Mouse (Mus musculus): Measurements from ENCODE around the gene Gm16506.
"Not testable (repeated sequence)": the region's sequence is repeated elsewhere in the genome, so short reads cannot be mapped to it uniquely, and the experiment has no call there.

Gm16506 gene

DNA sequence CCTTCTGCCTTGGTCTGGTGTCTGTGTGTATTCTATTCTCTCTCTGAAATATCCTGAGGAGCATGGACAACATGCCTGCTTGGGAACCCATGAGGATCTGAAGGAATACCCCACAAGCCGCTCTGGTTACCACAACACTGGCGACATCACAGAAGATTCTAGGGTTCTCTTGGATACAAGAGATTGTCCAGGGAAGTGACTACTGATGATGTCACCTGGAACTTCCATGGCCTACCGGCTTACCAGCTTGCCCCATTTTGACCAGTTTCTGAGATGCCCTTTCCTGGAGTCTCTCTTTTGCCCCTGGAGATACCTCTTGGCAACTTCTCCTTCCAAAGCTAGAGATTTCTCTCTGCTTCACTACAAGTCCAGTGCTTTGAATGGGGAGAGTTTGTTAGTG lies at the start of gene Gm16506:
TSS of gene Gm16506 (minus strand) at position 101 of the 400 bp plus-strand sequence.
- not testable (repeated sequence) for DNase-seq (ENCODE audit: low spot score)

DNA sequence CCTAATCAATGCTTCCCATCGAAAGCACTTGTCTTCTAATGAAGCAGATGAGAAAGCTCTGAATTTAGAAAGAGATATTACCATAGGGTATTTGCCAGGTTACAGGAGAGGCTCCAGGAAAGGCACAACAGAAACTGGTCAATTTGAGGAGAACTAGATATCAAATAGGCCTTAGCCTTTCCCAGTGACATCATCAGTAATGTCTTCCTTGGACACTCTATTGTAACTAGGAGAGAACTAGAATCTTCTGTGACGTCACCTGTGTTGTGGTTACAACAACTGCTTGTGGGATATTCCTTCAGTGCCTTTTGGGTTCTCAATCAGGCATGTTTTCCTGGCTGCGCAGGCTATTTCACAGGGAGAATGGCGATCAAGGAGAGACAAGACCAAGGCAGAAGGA lies 20.3 kb upstream of the Gm16506 start, which contains the start of gene Gm6526:
TSS of gene Gm6526 (plus strand) at position 301 of the 400 bp plus-strand sequence.
- DNase-seq (ENCODE audit: low spot score) = not testable (repeated sequence)

DNA sequence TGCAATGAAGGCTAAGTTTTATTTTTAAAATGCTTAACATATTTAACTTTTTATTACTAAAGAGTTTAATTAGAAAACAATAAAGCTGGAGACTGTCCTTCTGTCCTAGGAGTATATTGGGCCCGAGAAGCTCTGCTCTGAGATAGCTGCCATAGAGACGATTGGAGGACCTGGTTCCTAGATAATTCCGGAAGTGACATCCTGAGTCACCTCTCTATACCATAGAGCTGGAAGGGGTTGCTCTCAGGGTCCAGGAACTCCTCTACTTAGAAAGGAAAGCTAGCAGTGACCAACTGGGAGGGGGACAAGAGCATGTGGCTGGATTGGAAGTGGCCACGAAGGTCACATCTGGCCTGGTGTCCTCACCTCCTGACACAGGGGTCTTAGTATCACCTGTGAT lies 29.7 kb downstream of the Gm16506 start, which contains the start of gene Gm7324:
TSS of gene Gm7324 (plus strand) at position 208 of the 400 bp plus-strand sequence.
- DNase-seq (ENCODE audit: low spot score) = not testable (repeated sequence)

DNA sequence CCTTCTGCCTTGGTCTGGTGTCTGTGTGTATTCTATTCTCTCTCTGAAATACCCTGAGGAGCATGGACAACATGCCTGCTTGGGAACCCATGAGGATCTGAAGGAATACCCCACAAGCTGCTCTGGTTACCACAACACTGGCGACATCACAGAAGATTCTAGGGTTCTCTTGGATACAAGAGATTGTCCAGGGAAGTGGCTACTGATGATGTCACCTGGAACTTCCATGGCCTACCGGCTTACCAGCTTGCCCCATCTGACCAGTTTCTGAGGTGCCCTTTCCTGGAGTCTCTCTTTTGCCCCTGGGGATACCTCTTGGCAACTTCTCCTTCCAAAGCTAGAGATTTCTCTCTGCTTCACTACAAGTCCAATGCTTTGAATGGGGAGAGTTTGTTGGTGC lies 50.2 kb downstream of the Gm16506 start, which contains the start of gene Gm8165:
TSS of gene Gm8165 (minus strand) at position 101 of the 400 bp plus-strand sequence.
- not testable (repeated sequence) for DNase-seq (ENCODE audit: low spot score)

Measured in T-cell, adult 2 months (primary cell).